In the genomic region with DNA sequence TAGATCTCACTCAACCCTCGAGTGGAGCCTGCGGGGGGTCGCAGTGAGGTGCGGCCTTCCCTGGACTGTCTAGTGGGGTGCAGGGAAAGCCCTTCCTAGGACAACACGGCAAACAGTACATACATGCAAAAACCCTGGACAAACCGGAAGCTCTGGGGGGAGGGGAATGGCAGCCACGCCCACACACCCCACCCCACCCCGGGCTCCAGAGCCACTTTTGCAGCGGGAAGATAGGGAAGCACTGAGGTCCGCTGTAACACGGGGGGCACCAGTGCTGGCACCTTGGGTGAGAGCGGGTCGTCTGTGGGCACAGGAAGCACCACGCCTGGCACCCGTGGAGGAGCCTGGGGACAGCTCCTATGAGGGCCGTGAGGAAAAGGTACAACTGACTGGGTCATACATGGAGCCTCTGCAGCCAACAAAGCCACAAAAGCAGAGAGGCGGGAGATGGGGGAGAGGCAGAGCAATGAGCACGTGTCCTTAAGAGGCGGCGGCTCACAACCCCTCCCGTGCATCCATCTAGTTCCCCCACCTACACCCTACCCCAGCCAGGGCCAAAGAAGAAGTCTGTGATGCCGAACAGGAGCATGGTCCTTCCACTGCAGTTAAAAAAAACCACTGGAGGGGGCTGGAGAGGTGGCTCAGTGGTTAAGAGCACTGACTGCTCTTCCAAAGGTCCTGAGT, we compare ENCODE assay signal across 17 mouse cellular contexts. TPM values are rescaled to one million over a fixed set of nuclear protein-coding genes. Genes with fewer than 3 reads are reported as not detected.
A peak's percentile ranks its signal among the peaks of the same experiment; 100 is the strongest.
DNase-seq lines count a peak whose midpoint lies in the region; ATAC-seq and TF ChIP-seq lines count a peak whose summit lies in the region.
"Had no signal": no experiment of that assay in that cellular context is flagged by ENCODE, and none has a peak within 500 bp of the region (broad histone marks: within the 10 kb centered on the region; RNA-seq: fewer than 3 reads in every experiment).

No protein-coding gene starts in this region.

- H3K9ac ChIP-seq in lung, postnatal 0 days (replicated peaks; ENCODE audit: low read depth) = no peak overlapping the region
- no peak overlapping the region for H3K9ac ChIP-seq in intestine, embryonic 15.5 days
- H3K9ac ChIP-seq in liver, embryonic 14.5 days (replicated peaks) = no peak overlapping the region
- H3K9ac ChIP-seq: hindbrain, embryonic 12.5 days; lung, embryonic 14.5 days had no signal

- DNase-seq in lung, postnatal 0 days (ENCODE audit: low spot score) = no peak
- DNase-seq in lung, adult 18-20 months = no peak
- DNase-seq in liver, embryonic 14.5 days (ENCODE audit: low read depth in 3 of 3, low spot score in 3 of 3) = no peak
- DNase-seq in right cerebral cortex, adult 2 months (ENCODE audit: low spot score in 2 of 2) = no peak
- no peak for DNase-seq in ovary, postnatal 14 days (ENCODE audit: low spot score)
- DNase-seq: adrenal gland, postnatal 36 days; cerebellum, adult 11-12 months; cerebellum, postnatal 36 days; gastrocnemius, postnatal 10 days; heart, postnatal 10 days; lung, embryonic 14.5 days; midbrain, embryonic 14.5 days; thymus, postnatal 36 days had no signal

- H3K9me3 ChIP-seq in lung, postnatal 0 days (ENCODE audit: low read length) = no peaks in the 10 kb centered on the region
- no peaks in the 10 kb centered on the region for H3K9me3 ChIP-seq in intestine, embryonic 15.5 days
- no peaks in the 10 kb centered on the region for H3K9me3 ChIP-seq in liver, embryonic 14.5 days (ENCODE audit: control insufficient read depth, low read length)
- H3K9me3 ChIP-seq: hindbrain, embryonic 12.5 days had no signal

- 0 out of 2 replicates have a peak, but pooled peaks cover 4% of the 10 kb centered on the region for H3K36me3 ChIP-seq in lung, postnatal 0 days (ENCODE audit: insufficient read depth, low read length)
- peaks cover 8% of the 10 kb centered on the region for H3K36me3 ChIP-seq in intestine, embryonic 15.5 days
- H3K36me3 ChIP-seq in liver, embryonic 14.5 days (replicated peaks; ENCODE audit: control insufficient read depth, insufficient read depth, low read depth) = no peaks in the 10 kb centered on the region

- WGBS in lung, postnatal 0 days = 67% methylated on average over 22 of the region's 22 CpGs
- 75% methylated on average over 22 of the region's 22 CpGs for WGBS in intestine, embryonic 15.5 days
- 39% methylated on average over 22 of the region's 22 CpGs for WGBS in liver, embryonic 14.5 days (ENCODE audit: insufficient replicate concordance)

- H3K4me1 ChIP-seq in lung, postnatal 0 days (ENCODE audit: insufficient read depth, low read depth, low read length) = no peaks in the 10 kb centered on the region
- 0 out of 2 replicates have a peak, but pooled peaks cover 6% of the 10 kb centered on the region for H3K4me1 ChIP-seq in intestine, embryonic 15.5 days (replicated peaks)
- no peaks in the 10 kb centered on the region; a peak in 1 of 4 replicates for H3K4me1 ChIP-seq in liver, embryonic 14.5 days (replicated peaks; ENCODE audit: control insufficient read depth in 2 of 2, insufficient read depth in 2 of 2, low read length in 1 of 2)
- H3K4me1 ChIP-seq: hindbrain, embryonic 12.5 days had no signal

- no peaks in the 10 kb centered on the region for H3K27me3 ChIP-seq in lung, postnatal 0 days (replicated peaks; ENCODE audit: insufficient read depth, low read length)
- H3K27me3 ChIP-seq in intestine, embryonic 15.5 days (replicated peaks) = no peaks in the 10 kb centered on the region
- no peaks in the 10 kb centered on the region for H3K27me3 ChIP-seq in liver, embryonic 14.5 days (ENCODE audit: control insufficient read depth, insufficient read depth, low read length)
- H3K27me3 ChIP-seq: hindbrain, embryonic 12.5 days had no signal

- TF ChIP-seq CTCF in lung, postnatal 0 days (IDR thresholded peaks at IDR 0.05) = no peak
- TF ChIP-seq CTCF in liver, embryonic 14.5 days (IDR thresholded peaks at IDR 0.05; ENCODE audit: low read depth) = no peak

- peak; percentile 12; the same call in 1 of the 2 replicates for ATAC-seq in lung, postnatal 0 days
- ATAC-seq in intestine, embryonic 15.5 days = peak; percentile 45; the same call in 1 of the 2 replicates
- ATAC-seq in liver, embryonic 14.5 days (ENCODE audit: insufficient read depth) = peak; percentile 69
- ATAC-seq in megakaryocyte, adult 5-6 weeks (ENCODE audit: poor library complexity, severe bottlenecking) = no peak
- ATAC-seq: inflammation-experienced regulatory T-cells, adult 6 months had no signal

- no peak overlapping the region for H3K4me2 ChIP-seq in lung, postnatal 0 days (replicated peaks; ENCODE audit: low read depth, low read length)
- no peak overlapping the region for H3K4me2 ChIP-seq in intestine, embryonic 15.5 days (replicated peaks)
- peak overlapping the region; percentile 35 for H3K4me2 ChIP-seq in liver, embryonic 14.5 days (ENCODE audit: low read depth)
- H3K4me2 ChIP-seq: hindbrain, embryonic 12.5 days; lung, embryonic 14.5 days had no signal

- H3K4me3 ChIP-seq in lung, postnatal 0 days (ENCODE audit: low read depth, low read length) = no peak overlapping the region
- H3K4me3 ChIP-seq in intestine, embryonic 15.5 days (replicated peaks) = no peak overlapping the region
- no peak overlapping the region for H3K4me3 ChIP-seq in liver, embryonic 14.5 days (ENCODE audit: insufficient read depth in 1 of 2, low read depth in 2 of 2, low read length in 2 of 2)
- H3K4me3 ChIP-seq: hindbrain, embryonic 12.5 days had no signal

- H3K27ac ChIP-seq in lung, postnatal 0 days (ENCODE audit: low read length) = no peak overlapping the region
- no peak overlapping the region for H3K27ac ChIP-seq in intestine, embryonic 15.5 days
- no peak overlapping the region for H3K27ac ChIP-seq in liver, embryonic 14.5 days
- H3K27ac ChIP-seq: hindbrain, embryonic 12.5 days had no signal

- no peak for TF ChIP-seq EP300 in lung, postnatal 0 days (IDR thresholded peaks at IDR 0.05)
- no peak for TF ChIP-seq EP300 in liver, embryonic 14.5 days (IDR thresholded peaks at IDR 0.05; ENCODE audit: low read depth)

RNA-seq across cellular contexts. Expression of gene Tldc1, which starts 12.3 kb away (rescaled TPM):
- polyA plus RNA-seq in lung, postnatal 0 days (2015; fragmentation: Nextera tagmentation; extraction: Ambion mirVana) = 7.9 and 9.7 TPM in 2 replicates
- polyA plus RNA-seq in intestine, embryonic 15.5 days (2015; fragmentation: Nextera tagmentation; extraction: Ambion mirVana) = 14.4 and 15.3 TPM in 2 replicates
- polyA plus RNA-seq in liver, embryonic 14.5 days (2012; rRNA removed) = 2.7 and 2.8 TPM in 2 replicates
- 1.3 and 2.0 TPM in 2 replicates for polyA plus RNA-seq in liver, embryonic 14.5 days (2014; fragmentation: Nextera tagmentation; extraction: Ambion mirVana)
- 2.2 and 2.6 TPM in 2 replicates for total RNA-seq in megakaryocyte, adult 5-6 weeks (2015)
- total RNA-seq in megakaryocyte, adult 5-6 weeks (2017) = 2.9 and 4.3 TPM in 2 replicates
